Mouse (Mus musculus) T-cell, adult 2 months (primary cell): Measurements from ENCODE around the gene Plcb2.

ENCODE experiments used
- DNase-seq: peaks from one replicate; pipeline ENCODE4 v3.0.0; 2022; ENCODE audit warnings: low spot score

The Plcb2 gene

GRCm38 (mm10) chr2:118658457-118658856, 69.8 kb downstream of the Plcb2 start:
- no peak for DNase-seq
